Mouse (Mus musculus) cerebellum, adult 2 months (tissue): Measurements from ENCODE around the gene Scnn1g.

ENCODE experiments used
- CTCF ChIP-seq: fragments of 200-500 bp; IDR thresholded peaks from 2 replicates; pipeline ENCODE4 v1.5.1; 2011; ENCODE audit warnings: low read depth, mild to moderate bottlenecking, control low read depth, low read length, moderate library complexity, borderline replicate concordance; ENCODE audit not compliant: insufficient read depth
- POLR2A ChIP-seq: fragments of 200-500 bp; IDR thresholded peaks from 2 replicates; pipeline ENCODE4 v1.6.1; 2011; ENCODE audit warnings: low read length, control low read depth, borderline replicate concordance; ENCODE audit not compliant: insufficient read depth

GRCm38 (mm10) chr7:121778980-121779379 lies 44.7 kb downstream of the Scnn1g start:
- TF ChIP-seq CTCF (no peak), POLR2A (no peak)
